Mouse (Mus musculus) hindbrain, embryonic 16.5 days (tissue): Measurements from ENCODE around the gene Cyp2d11. TPM values are rescaled to one million over a fixed set of nuclear protein-coding genes. Genes with fewer than 3 reads are reported as not detected.

ENCODE experiments used
- ATAC-seq: fragments of 200-750 bp; cut with Nextera tagmentation; 2 replicates; pipeline ENCODE4 v1.8.0; 2017; ENCODE audit warnings: moderate TSS enrichment, moderate library complexity
- H3K27ac ChIP-seq: fragments of 300-500 bp; sonication (generic); 2 replicates; pipeline ENCODE4 v1.5.1; 2014; ENCODE audit warnings: low read depth, mild to moderate bottlenecking, control low read depth, low read length, moderate library complexity
- H3K27me3 ChIP-seq: fragments of 300-500 bp; sonication (generic); replicated peaks from 2 replicates; pipeline ENCODE4 v1.6.1; 2014; ENCODE audit warnings: low read length; ENCODE audit not compliant: control insufficient read depth, insufficient read depth
- H3K36me3 ChIP-seq: fragments of 300-500 bp; sonication (generic); 2 replicates; pipeline ENCODE4 v1.6.1; 2014; ENCODE audit warnings: mild to moderate bottlenecking, low read length, moderate library complexity, mixed read lengths; ENCODE audit not compliant: control insufficient read depth, insufficient read depth
- H3K4me1 ChIP-seq: fragments of 300-500 bp; sonication (generic); 2 replicates; pipeline ENCODE4 v1.6.1; 2014; ENCODE audit warnings: low read depth, low read length; ENCODE audit not compliant: control insufficient read depth, insufficient read depth
- H3K4me2 ChIP-seq: fragments of 300-500 bp; sonication (generic); 2 replicates; pipeline ENCODE4 v1.6.1; 2014; ENCODE audit warnings: mild to moderate bottlenecking, low read length, control low read depth, moderate library complexity
- H3K4me3 ChIP-seq: fragments of 300-500 bp; sonication (generic); 2 replicates; pipeline ENCODE4 v1.5.1; 2014; ENCODE audit warnings: mild to moderate bottlenecking, low read length, control low read depth, moderate library complexity
- H3K9ac ChIP-seq: fragments of 300-500 bp; sonication (generic); 2 replicates; pipeline ENCODE4 v1.6.1; 2014; ENCODE audit warnings: low read depth, mild to moderate bottlenecking, control low read depth, low read length, moderate library complexity
- H3K9me3 ChIP-seq: fragments of 300-500 bp; sonication (generic); 2 replicates; pipeline ENCODE4 v1.6.1; 2014; ENCODE audit warnings: mild to moderate bottlenecking, low read length, moderate library complexity; ENCODE audit not compliant: control insufficient read depth
- WGBS: fragments of 180-500 bp; shearing (Covaris S2); extraction: QIAGEN DNeasy Blood & Tissue Kit; methylation state at CpG from one replicate; pipeline ENCODE4 v1.1.7; 2014; 5-methylcytosine and 5-hydroxymethylcytosine counted together
- polyA plus RNA-seq: library from polyadenylated mRNA; unstranded; fragments of >200 nt; fragmentation: Nextera tagmentation; extraction: Ambion mirVana; gene quantifications from 2 replicates; pipeline ENCODE4 v1.2.1, GENCODE M21; 2015

Cyp2d11 gene
- polyA plus RNA-seq, 1 experiment from 2014 or later, result not detected

GRCm38 (mm10) chr15:82348999-82349341 lies 44.9 kb downstream of the Cyp2d11 start:
- peaks cover 29% of the 10 kb centered on the region for H3K4me1 ChIP-seq
- H3K27me3 ChIP-seq, result no peaks in the 10 kb centered on the region
- WGBS, result 82% methylated on average over 2 of the region's 2 CpGs
- no peak for ATAC-seq
- H3K4me2 ChIP-seq, result no peak overlapping the region
- H3K9ac ChIP-seq, result no peak overlapping the region
- no peak overlapping the region for H3K27ac ChIP-seq
- no peak overlapping the region for H3K4me3 ChIP-seq
- H3K36me3 ChIP-seq, result peaks cover 23% of the 10 kb centered on the region
- no peaks in the 10 kb centered on the region for H3K9me3 ChIP-seq

DNA sequence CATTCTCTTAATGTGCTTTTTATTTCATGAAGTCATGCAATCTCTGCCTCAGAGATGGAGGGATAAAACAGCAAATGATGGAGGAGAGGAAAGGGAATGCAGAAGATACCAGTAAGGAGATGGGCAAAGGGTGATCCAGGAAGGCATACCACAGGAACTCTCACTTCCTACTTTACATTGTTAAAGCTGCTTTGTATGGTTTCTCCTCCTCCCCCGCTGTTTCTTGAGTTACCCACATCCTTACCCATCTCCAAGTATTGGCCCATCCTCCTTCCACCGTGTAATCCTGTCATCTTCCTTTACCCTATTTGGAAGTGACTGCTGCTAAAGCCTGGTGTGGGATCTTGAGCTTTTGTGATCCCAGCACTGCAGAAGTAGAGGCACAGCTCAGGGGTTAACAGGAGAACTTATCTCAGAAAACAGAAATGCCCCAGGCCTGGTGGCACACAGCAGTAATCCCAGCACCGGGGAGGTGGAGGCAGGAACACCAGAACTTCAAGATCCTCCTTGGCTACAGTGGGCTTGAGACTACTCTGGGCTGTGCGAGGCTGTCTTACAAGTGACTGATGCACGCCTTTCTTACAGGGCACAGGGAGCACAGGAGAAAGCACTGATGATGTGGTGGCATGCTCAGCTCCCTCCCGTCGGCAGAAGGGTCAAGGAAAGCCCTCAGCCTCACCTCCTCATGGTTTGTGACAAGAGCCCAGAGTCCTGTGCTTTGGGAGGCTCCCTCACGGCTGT lies 45.4 kb downstream of the Cyp2d11 start:
- WGBS, result 87% methylated on average over 8 of the region's 8 CpGs
- ATAC-seq, result no peak
- Histone ChIP-seq H3K4me3 (no peak overlapping the region), H3K27me3 (no peaks in the 10 kb centered on the region), H3K4me1 (peaks cover 29% of the 10 kb centered on the region), H3K9ac (no peak overlapping the region), H3K36me3 (peaks cover 23% of the 10 kb centered on the region), H3K27ac (no peak overlapping the region), H3K9me3 (no peaks in the 10 kb centered on the region), H3K4me2 (no peak overlapping the region)

GRCm38 (mm10) chr15:82347852-82348251 lies 46.0 kb downstream of the Cyp2d11 start:
- Histone ChIP-seq H3K9ac (no peak overlapping the region), H3K4me3 (no peak overlapping the region), H3K9me3 (no peaks in the 10 kb centered on the region), H3K27me3 (no peaks in the 10 kb centered on the region), H3K4me2 (no peak overlapping the region; the same call in 1 of the 2 replicates), H3K27ac (no peak overlapping the region), H3K36me3 (peaks cover 23% of the 10 kb centered on the region), H3K4me1 (peaks cover 24% of the 10 kb centered on the region)
- ATAC-seq, result no peak
- 95% methylated on average over 12 of the region's 12 CpGs for WGBS

DNA sequence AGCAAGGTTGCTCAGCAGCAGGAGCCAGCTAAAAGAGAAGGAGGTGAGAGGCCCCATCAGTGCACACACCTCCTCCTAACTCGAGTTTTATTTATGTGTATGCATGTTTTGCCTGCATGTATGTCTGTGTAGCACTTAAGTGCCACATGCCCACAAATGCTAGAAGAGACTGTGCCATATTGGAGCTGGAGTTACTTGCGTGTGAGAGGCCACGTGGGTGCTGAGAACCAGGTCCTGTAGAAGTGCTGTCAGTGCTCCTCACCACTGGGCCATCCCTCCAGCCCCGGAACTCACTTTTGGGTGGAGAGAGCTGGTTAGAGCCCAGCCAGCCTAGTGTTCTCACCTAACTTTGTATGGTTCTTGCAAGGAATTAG lies 46.5 kb downstream of the Cyp2d11 start:
- Histone ChIP-seq H3K9ac (0 out of 2 replicates have a peak overlapping the region, but pooled peaks have one; percentile 51), H3K27me3 (no peaks in the 10 kb centered on the region), H3K27ac (no peak overlapping the region), H3K4me1 (peaks cover 19% of the 10 kb centered on the region), H3K4me2 (peak overlapping the region; percentile 70), H3K9me3 (no peaks in the 10 kb centered on the region), H3K36me3 (peaks cover 23% of the 10 kb centered on the region), H3K4me3 (peak overlapping the region; percentile 72)
- no peak for ATAC-seq
- whole genome bisulfite sequencing, result 90% methylated on average over 4 of the region's 4 CpGs

DNA sequence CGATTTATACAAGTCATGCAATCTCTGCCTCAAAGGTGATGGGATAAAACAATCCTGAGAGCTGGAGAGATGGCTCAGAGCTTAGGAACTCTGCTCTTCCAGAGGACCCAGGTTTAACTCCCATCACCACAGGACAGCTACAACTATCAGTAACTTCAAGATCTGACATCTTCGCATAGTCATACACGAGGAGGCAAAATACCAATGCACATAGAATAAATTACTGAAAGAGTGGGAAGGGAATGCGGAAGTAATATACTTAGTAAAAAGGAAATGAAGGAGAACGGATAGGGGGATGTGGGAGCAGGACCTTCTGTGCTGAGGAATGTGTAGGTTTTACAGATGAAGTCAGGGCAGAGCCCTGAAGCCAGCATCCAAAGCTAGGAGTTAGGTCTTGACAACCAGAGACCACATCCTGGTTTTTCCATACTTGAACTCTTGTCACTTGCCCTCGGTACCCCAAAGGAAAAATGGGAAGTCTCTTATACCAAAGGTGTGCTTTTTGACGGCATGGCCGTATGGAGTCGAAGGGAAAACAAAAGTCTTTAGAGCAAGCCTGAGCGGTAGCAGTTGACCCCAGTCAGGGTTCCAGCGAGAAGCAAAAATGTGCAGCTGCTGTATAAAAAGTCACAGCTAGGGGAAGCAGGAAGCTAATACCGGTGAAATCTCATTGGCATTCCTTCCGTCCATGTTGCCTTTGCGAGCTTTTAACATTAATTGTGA lies 47.1 kb downstream of the Cyp2d11 start:
- Histone ChIP-seq H3K4me1 (peaks cover 14% of the 10 kb centered on the region), H3K9me3 (no peaks in the 10 kb centered on the region), H3K27ac (peak overlapping the region; percentile 91), H3K27me3 (no peaks in the 10 kb centered on the region), H3K9ac (peak overlapping the region; percentile 51), H3K4me2 (peak overlapping the region; percentile 70), H3K4me3 (peak overlapping the region; percentile 72), H3K36me3 (peaks cover 23% of the 10 kb centered on the region)
- no peak for ATAC-seq
- 59% methylated on average over 14 of the region's 14 CpGs for WGBS

GRCm38 (mm10) chr15:82345820-82346470 lies 47.9 kb downstream of the Cyp2d11 start:
- peak overlapping the region; percentile 70 for H3K4me2 ChIP-seq
- no peaks in the 10 kb centered on the region for H3K9me3 ChIP-seq
- H3K27me3 ChIP-seq, result peaks cover under 1% of the 10 kb centered on the region; the same call in 1 of the 2 replicates
- peak overlapping the region; percentile 85 for H3K9ac ChIP-seq
- peak overlapping the region; percentile 72 for H3K4me3 ChIP-seq
- H3K4me1 ChIP-seq, result peaks cover 15% of the 10 kb centered on the region
- under 1% methylated on average over 45 of the region's 51 CpGs for WGBS
- peak overlapping the region; percentile 91 for H3K27ac ChIP-seq
- H3K36me3 ChIP-seq, result peaks cover 23% of the 10 kb centered on the region
- ATAC-seq, result peak; percentile 98

- H3K4me1 ChIP-seq, result peaks cover 17% of the 10 kb centered on the region
- no peak overlapping the region; the same call in 1 of the 2 replicates for H3K4me2 ChIP-seq
- H3K9ac ChIP-seq, result no peak overlapping the region
- no peak overlapping the region for H3K27ac ChIP-seq
- H3K27me3 ChIP-seq, result peaks cover 7% of the 10 kb centered on the region
- H3K4me3 ChIP-seq, result no peak overlapping the region
- WGBS, result 92% methylated on average over 6 of the region's 6 CpGs
- H3K9me3 ChIP-seq, result no peaks in the 10 kb centered on the region
- peaks cover 19% of the 10 kb centered on the region for H3K36me3 ChIP-seq
- ATAC-seq, result no peak
Measured at GRCm38 (mm10) chr15:82344971-82345370, 48.9 kb downstream of the Cyp2d11 start.

DNA sequence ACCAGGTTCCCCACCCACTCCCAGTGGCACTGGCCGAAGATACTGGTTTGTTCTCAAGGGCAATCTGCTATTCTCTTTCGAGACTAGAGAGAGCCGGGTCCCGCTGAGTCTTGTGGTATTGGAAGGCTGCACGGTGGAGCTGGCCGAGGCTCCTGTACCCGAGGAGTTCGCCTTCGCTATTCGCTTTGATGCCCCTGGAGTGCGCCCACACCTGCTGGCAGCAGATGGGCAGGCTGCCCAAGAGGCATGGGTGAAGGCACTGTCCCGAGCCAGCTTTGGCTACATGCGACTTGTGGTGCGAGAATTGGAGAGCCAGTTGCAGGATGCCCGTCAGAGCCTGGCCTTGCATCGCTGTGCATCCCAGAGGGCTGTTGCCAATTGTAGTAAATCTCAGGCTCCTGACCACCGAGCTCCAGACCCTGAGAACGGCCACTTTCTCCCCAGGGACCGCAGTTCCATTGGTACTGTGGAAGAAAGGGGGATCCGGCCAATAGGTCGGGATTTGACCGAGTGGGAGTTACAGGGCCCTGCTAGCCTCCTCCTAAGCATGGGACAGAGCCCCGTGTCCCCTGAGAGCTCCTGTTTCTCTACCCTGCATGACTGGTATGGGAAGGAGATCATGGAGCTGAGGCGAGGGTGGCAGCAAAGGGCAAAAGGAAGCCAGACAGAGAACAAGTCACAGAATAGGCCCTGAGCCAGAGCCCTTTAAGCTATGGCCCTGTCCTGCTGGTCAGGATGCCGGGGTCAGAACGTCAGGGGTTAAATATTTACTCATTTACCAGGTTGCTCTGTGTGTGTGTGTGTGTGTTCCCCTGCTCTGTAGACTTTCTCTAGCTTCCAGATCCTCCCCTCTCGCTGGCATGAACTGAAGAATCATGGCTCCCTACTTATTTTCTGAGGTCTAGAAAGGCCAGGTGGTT lies 50.2 kb downstream of the Cyp2d11 start:
- H3K4me2 ChIP-seq, result no peak overlapping the region
- no peak overlapping the region for H3K27ac ChIP-seq
- peaks cover 7% of the 10 kb centered on the region; the same call in 1 of the 2 replicates for H3K36me3 ChIP-seq
- no peak for ATAC-seq
- WGBS, result 87% methylated on average over 27 of the region's 27 CpGs
- peaks cover 17% of the 10 kb centered on the region for H3K4me1 ChIP-seq
- no peak overlapping the region for H3K9ac ChIP-seq
- H3K4me3 ChIP-seq, result no peak overlapping the region
- peaks cover 10% of the 10 kb centered on the region for H3K27me3 ChIP-seq
- H3K9me3 ChIP-seq, result no peaks in the 10 kb centered on the region
